Mouse (Mus musculus) gastrocnemius, adult 18-20 months (tissue): ENCODE measurements at regions not wholly inside any gene's neighbourhood (a gene's known extent, or its start where the extent isn't known, plus 50 kb on each side); places are given as distances from the start of the nearest gene placed in this dataset.
A peak's percentile ranks its signal among the peaks of the same experiment; 100 is the strongest.

ENCODE experiments used
- DNase-seq: peaks from one replicate; pipeline ENCODE4 v3.0.0; 2021; ENCODE audit warnings: low spot score

- DNase-seq = no peak
Measured at GRCm38 (mm10) chr7:136229592-136229991, 513.4 kb upstream of the Mki67 start.

- DNase-seq = no peak
Measured at GRCm38 (mm10) chr7:136232177-136232576, 516.0 kb upstream of the Mki67 start.

GRCm38 (mm10) chr7:136235563-136235962 lies 519.4 kb upstream of the Mki67 start:
- DNase-seq = no peak

GRCm38 (mm10) chr7:136236391-136236790 lies 520.2 kb upstream of the Mki67 start:
- DNase-seq = no peak

- DNase-seq = no peak
Measured at GRCm38 (mm10) chr7:136265691-136266090, 549.5 kb upstream of the Mki67 start.

GRCm38 (mm10) chr7:136267716-136268489 lies 551.7 kb upstream of the Mki67 start:
- no peak for DNase-seq

- DNase-seq = no peak
Measured at GRCm38 (mm10) chr7:136275651-136276050, 559.5 kb upstream of the Mki67 start.

GRCm38 (mm10) chr7:136283770-136284169 lies 567.6 kb upstream of the Mki67 start:
- DNase-seq = no peak

GRCm38 (mm10) chr7:136285606-136286005 lies 569.4 kb upstream of the Mki67 start:
- DNase-seq = no peak

- no peak for DNase-seq
Measured at GRCm38 (mm10) chr7:136293536-136294145, 577.5 kb upstream of the Mki67 start.

- DNase-seq = no peak
Measured at GRCm38 (mm10) chr7:136294445-136294844, 578.3 kb upstream of the Mki67 start.

- no peak for DNase-seq
Measured at GRCm38 (mm10) chr7:136297901-136298513, 581.8 kb upstream of the Mki67 start.

- no peak for DNase-seq
Measured at GRCm38 (mm10) chr7:136306137-136306536, 588.3 kb upstream of the Mgmt start.

- DNase-seq = no peak
Measured at GRCm38 (mm10) chr7:136308765-136309164, 585.6 kb upstream of the Mgmt start.

GRCm38 (mm10) chr7:136327281-136327680 lies 567.1 kb upstream of the Mgmt start:
- peak; percentile 24 for DNase-seq

GRCm38 (mm10) chr7:136330431-136330830 lies 564.0 kb upstream of the Mgmt start:
- no peak for DNase-seq

GRCm38 (mm10) chr7:136332805-136333204 lies 561.6 kb upstream of the Mgmt start:
- no peak for DNase-seq

GRCm38 (mm10) chr7:136341599-136342210 lies 552.7 kb upstream of the Mgmt start:
- no peak for DNase-seq

- no peak for DNase-seq
Measured at GRCm38 (mm10) chr7:136342211-136342799, 552.1 kb upstream of the Mgmt start.

GRCm38 (mm10) chr7:136342822-136343221 lies 551.6 kb upstream of the Mgmt start:
- peak; percentile 28 for DNase-seq

GRCm38 (mm10) chr7:136343494-136343893 lies 550.9 kb upstream of the Mgmt start:
- no peak for DNase-seq

GRCm38 (mm10) chr7:136345051-136345450 lies 549.4 kb upstream of the Mgmt start:
- no peak for DNase-seq
